Mouse (Mus musculus) embryonic facial prominence, embryonic 11.5 days (tissue): ENCODE data around the gene Rilpl1. TPM values are rescaled to one million over a fixed set of nuclear protein-coding genes. Genes with fewer than 3 reads are reported as not detected.

ENCODE experiments used
- ATAC-seq: fragments of 200-750 bp; cut with Nextera tagmentation; replicated peaks from 2 replicates; pipeline ENCODE4 v1.8.0; 2017; ENCODE audit warnings: low read depth; ENCODE audit not compliant: insufficient number of reproducible peaks, low FRiP score, low TSS enrichment
- DNase-seq: peaks from one replicate; pipeline ENCODE4 v3.0.0-alpha.2; 2015; ENCODE audit warnings: low spot score
- H3K27ac ChIP-seq: fragments of 300-500 bp; sonication (generic); replicated peaks from 2 replicates; pipeline ENCODE4 v1.5.1; 2014; ENCODE audit warnings: mild to moderate bottlenecking, low read depth, low read length, control low read depth
- H3K27me3 ChIP-seq: fragments of 300-500 bp; sonication (generic); 2 replicates; pipeline ENCODE4 v1.6.1; 2014; ENCODE audit warnings: mild to moderate bottlenecking, low read length, moderate library complexity, mixed read lengths; ENCODE audit not compliant: control insufficient read depth, insufficient read depth
- H3K36me3 ChIP-seq: fragments of 300-500 bp; sonication (generic); replicated peaks from 2 replicates; pipeline ENCODE4 v1.6.1; 2014; ENCODE audit warnings: low read depth, mild to moderate bottlenecking, low read length, moderate library complexity, mixed read lengths; ENCODE audit not compliant: control insufficient read depth, insufficient read depth
- H3K4me1 ChIP-seq: fragments of 300-500 bp; sonication (generic); 2 replicates; pipeline ENCODE4 v1.6.1; 2014; ENCODE audit warnings: low read length, mixed read lengths; ENCODE audit not compliant: control insufficient read depth, insufficient read depth
- H3K4me2 ChIP-seq: fragments of 300-500 bp; sonication (generic); 2 replicates; pipeline ENCODE4 v1.6.1; 2014; ENCODE audit warnings: low read depth, mild to moderate bottlenecking, control low read depth, low read length, moderate library complexity
- H3K4me3 ChIP-seq: fragments of 300-500 bp; sonication (generic); 2 replicates; pipeline ENCODE4 v1.5.1; 2014; ENCODE audit warnings: low read depth, low read length, control low read depth
- H3K9ac ChIP-seq: fragments of 300-500 bp; sonication (generic); replicated peaks from 2 replicates; pipeline ENCODE4 v1.6.1; 2014; ENCODE audit warnings: mild to moderate bottlenecking, control low read depth, low read length
- H3K9me3 ChIP-seq: fragments of 300-500 bp; sonication (generic); replicated peaks from 2 replicates; pipeline ENCODE4 v1.6.1; 2016; ENCODE audit warnings: mild to moderate bottlenecking, low read length, inconsistent platforms, mixed read lengths; ENCODE audit not compliant: control insufficient read depth
- WGBS: fragments of 180-500 bp; shearing (Covaris S2); extraction: QIAGEN DNeasy Blood & Tissue Kit; methylation state at CpG from one replicate; pipeline ENCODE4 v1.1.7; 2014; 5-methylcytosine and 5-hydroxymethylcytosine counted together
- polyA plus RNA-seq: library from polyadenylated mRNA; unstranded; fragments of >200 nt; fragmentation: Nextera tagmentation; extraction: Ambion mirVana; gene quantifications from 2 replicates; pipeline ENCODE4 v1.2.1, GENCODE M21; 2014

Gene Rilpl1
- polyA plus RNA-seq, 1 experiment from 2014 or later = 26.2 TPM

- Histone ChIP-seq H3K4me1 (no peaks in the 10 kb centered on the region), H3K27me3 (no peaks in the 10 kb centered on the region), H3K9ac (no peak overlapping the region), H3K4me3 (no peak overlapping the region), H3K27ac (no peak overlapping the region), H3K9me3 (no peaks in the 10 kb centered on the region), H3K36me3 (peaks cover 2% of the 10 kb centered on the region), H3K4me2 (no peak overlapping the region)
- no peak for ATAC-seq
- 60% methylated on average over 9 of the region's 9 CpGs for WGBS
- no peak for DNase-seq
Measured at GRCm38 (mm10) chr5:124498221-124498876, 32.8 kb downstream of the Rilpl1 start.

GRCm38 (mm10) chr5:124496614-124497514, 34.3 kb downstream of the Rilpl1 start:
- no peak for DNase-seq
- no peak overlapping the region for H3K4me2 ChIP-seq
- H3K27ac ChIP-seq = no peak overlapping the region
- no peaks in the 10 kb centered on the region for H3K4me1 ChIP-seq
- no peaks in the 10 kb centered on the region for H3K27me3 ChIP-seq
- no peak for ATAC-seq
- H3K9me3 ChIP-seq = no peaks in the 10 kb centered on the region
- peaks cover 2% of the 10 kb centered on the region for H3K36me3 ChIP-seq
- no peak overlapping the region for H3K4me3 ChIP-seq
- 68% methylated on average over 15 of the region's 15 CpGs for WGBS
- no peak overlapping the region for H3K9ac ChIP-seq

- DNase-seq (no peak), ATAC-seq (no peak)
- Histone ChIP-seq H3K4me2 (no peak overlapping the region), H3K27ac (no peak overlapping the region), H3K9me3 (no peaks in the 10 kb centered on the region), H3K27me3 (no peaks in the 10 kb centered on the region), H3K9ac (no peak overlapping the region), H3K4me1 (no peaks in the 10 kb centered on the region), H3K4me3 (no peak overlapping the region), H3K36me3 (peaks cover 4% of the 10 kb centered on the region)
- WGBS = 67% methylated on average over 7 of the region's 7 CpGs
Measured at GRCm38 (mm10) chr5:124495547-124495946, 35.6 kb downstream of the Rilpl1 start.

GRCm38 (mm10) chr5:124493455-124493854, 37.7 kb downstream of the Rilpl1 start:
- H3K27ac ChIP-seq = no peak overlapping the region
- H3K9me3 ChIP-seq = no peaks in the 10 kb centered on the region
- no peak for ATAC-seq
- H3K4me2 ChIP-seq = no peak overlapping the region
- H3K9ac ChIP-seq = no peak overlapping the region
- 85% methylated on average over 11 of the region's 11 CpGs for WGBS
- DNase-seq = no peak
- no peaks in the 10 kb centered on the region for H3K4me1 ChIP-seq
- no peaks in the 10 kb centered on the region for H3K27me3 ChIP-seq
- no peak overlapping the region for H3K4me3 ChIP-seq
- H3K36me3 ChIP-seq = peaks cover 2% of the 10 kb centered on the region

- H3K27me3 ChIP-seq = no peaks in the 10 kb centered on the region
- no peak for ATAC-seq
- H3K9me3 ChIP-seq = no peaks in the 10 kb centered on the region
- H3K9ac ChIP-seq = no peak overlapping the region
- peaks cover 2% of the 10 kb centered on the region for H3K36me3 ChIP-seq
- H3K4me3 ChIP-seq = no peak overlapping the region
- no peak overlapping the region for H3K27ac ChIP-seq
- WGBS = 91% methylated on average over 4 of the region's 4 CpGs
- no peak for DNase-seq
- no peaks in the 10 kb centered on the region for H3K4me1 ChIP-seq
- no peak overlapping the region for H3K4me2 ChIP-seq
Measured at GRCm38 (mm10) chr5:124492618-124493017, 38.6 kb downstream of the Rilpl1 start.

- DNase-seq = no peak
- Histone ChIP-seq H3K27me3 (no peaks in the 10 kb centered on the region), H3K9ac (no peak overlapping the region), H3K4me2 (no peak overlapping the region), H3K27ac (no peak overlapping the region), H3K36me3 (peaks cover 2% of the 10 kb centered on the region), H3K4me1 (no peaks in the 10 kb centered on the region), H3K4me3 (no peak overlapping the region), H3K9me3 (no peaks in the 10 kb centered on the region)
- no peak for ATAC-seq
- WGBS = 85% methylated on average over 4 of the region's 4 CpGs
Measured at GRCm38 (mm10) chr5:124491732-124492131, 39.5 kb downstream of the Rilpl1 start.

DNA sequence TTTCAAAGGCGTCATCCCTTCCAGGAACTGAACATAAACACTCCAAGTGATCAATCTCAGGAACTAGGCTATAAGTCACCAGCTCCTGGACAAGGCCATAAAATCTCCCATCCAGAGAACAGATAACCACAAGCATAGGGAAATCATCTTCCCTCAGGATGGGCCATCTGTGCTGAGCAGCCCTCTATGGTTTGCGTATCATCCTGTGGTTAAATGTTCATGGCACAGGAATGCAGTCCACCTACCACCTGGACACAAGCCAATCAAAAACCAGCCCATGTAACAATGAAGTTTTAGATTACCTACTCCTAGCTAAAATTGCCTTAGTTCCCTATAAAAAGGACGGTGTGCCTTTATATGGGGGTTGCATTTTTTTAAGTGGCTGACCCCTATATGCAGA, 42.3 kb downstream of the Rilpl1 start:
- DNase-seq = no peak
- no peaks in the 10 kb centered on the region for H3K27me3 ChIP-seq
- H3K9ac ChIP-seq = no peak overlapping the region
- no peak for ATAC-seq
- H3K4me2 ChIP-seq = no peak overlapping the region
- no peak overlapping the region for H3K27ac ChIP-seq
- H3K36me3 ChIP-seq = peaks cover 2% of the 10 kb centered on the region
- no peaks in the 10 kb centered on the region for H3K4me1 ChIP-seq
- H3K4me3 ChIP-seq = no peak overlapping the region
- H3K9me3 ChIP-seq = no peaks in the 10 kb centered on the region
- WGBS = 90% methylated on average over 3 of the region's 3 CpGs

DNA sequence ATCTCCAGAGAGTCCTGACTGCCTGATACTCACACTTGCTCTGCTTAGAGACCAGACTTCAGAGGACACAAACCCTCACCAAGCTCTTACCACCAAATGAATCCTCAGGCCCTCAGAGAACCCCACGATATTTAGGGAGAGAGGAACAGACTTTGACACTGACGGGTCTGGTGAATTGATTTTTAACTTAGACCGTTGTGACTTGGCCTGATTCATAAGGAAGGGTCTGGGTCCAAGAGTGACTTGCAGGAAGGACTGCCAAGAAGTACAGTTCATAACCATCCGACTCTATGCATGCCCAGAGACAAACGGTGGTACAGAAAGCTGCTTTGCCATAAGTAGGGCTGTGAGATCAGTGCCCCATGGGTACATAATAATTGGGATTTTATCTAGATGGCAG, 45.5 kb downstream of the Rilpl1 start:
- Histone ChIP-seq H3K9me3 (no peaks in the 10 kb centered on the region), H3K9ac (no peak overlapping the region), H3K36me3 (no peaks in the 10 kb centered on the region; the same call in 1 of the 2 replicates), H3K27me3 (no peaks in the 10 kb centered on the region), H3K4me3 (no peak overlapping the region), H3K4me1 (no peaks in the 10 kb centered on the region), H3K27ac (no peak overlapping the region), H3K4me2 (no peak overlapping the region)
- ATAC-seq (no peak), DNase-seq (no peak)
- WGBS = 93% methylated on average over 5 of the region's 5 CpGs
